Mouse (Mus musculus) thymus, adult 2 months (tissue): Measurements from ENCODE around the gene Chrng.

Source experiments
- CTCF ChIP-seq: fragments of 200-500 bp; IDR thresholded peaks from 2 replicates; pipeline ENCODE4 v1.5.1; 2012; ENCODE audit warnings: mild to moderate bottlenecking, control low read depth, low read length, moderate library complexity, borderline replicate concordance; ENCODE audit not compliant: control insufficient read depth, poor library complexity, insufficient read depth; ENCODE audit errors: extremely low read depth
- POLR2A ChIP-seq: fragments of 200-500 bp; IDR thresholded peaks from 2 replicates; pipeline ENCODE4 v1.6.1; 2012; ENCODE audit warnings: mild to moderate bottlenecking, low read length, control low read depth, moderate library complexity; ENCODE audit not compliant: control insufficient read depth, poor library complexity, insufficient read depth; ENCODE audit errors: extremely low read depth

- TF ChIP-seq POLR2A (no peak), CTCF (no peak)
These were observed 48.3 kb upstream of the Chrng start, which contains the start of gene Ecel1 for GRCm38 (mm10) chr1:87156199-87156587.
